Mouse (Mus musculus) neural tube, embryonic 11.5 days (tissue): ENCODE measurements around the gene Zbtb49. TPM values are rescaled to one million over a fixed set of nuclear protein-coding genes. Genes with fewer than 3 reads are reported as not detected.

Source experiments
- ATAC-seq: fragments of 200-750 bp; cut with Nextera tagmentation; 2 replicates; pipeline ENCODE4 v1.8.0; 2017; ENCODE audit warnings: moderate number of reproducible peaks, mild to moderate bottlenecking, moderate TSS enrichment, moderate library complexity; ENCODE audit not compliant: insufficient read depth, low FRiP score, low TSS enrichment
- DNase-seq: peaks from one replicate; pipeline ENCODE4 v3.0.0-alpha.2; 2015; ENCODE audit warnings: low spot score
- H3K27ac ChIP-seq: fragments of 300-500 bp; sonication (generic); 2 replicates; pipeline ENCODE4 v1.5.1; 2014; ENCODE audit warnings: low read depth, mild to moderate bottlenecking, low read length
- H3K27me3 ChIP-seq: fragments of 300-500 bp; sonication (generic); 2 replicates; pipeline ENCODE4 v1.6.1; 2014; ENCODE audit warnings: mild to moderate bottlenecking, low read length, mixed read lengths; ENCODE audit not compliant: control insufficient read depth, insufficient read depth
- H3K36me3 ChIP-seq: fragments of 300-500 bp; sonication (generic); 2 replicates; pipeline ENCODE4 v1.6.1; 2014; ENCODE audit warnings: mild to moderate bottlenecking, low read length, moderate library complexity, mixed read lengths; ENCODE audit not compliant: control insufficient read depth, insufficient read depth
- H3K4me1 ChIP-seq: fragments of 300-500 bp; sonication (generic); 2 replicates; pipeline ENCODE4 v1.6.1; 2014; ENCODE audit warnings: low read length, mixed read lengths; ENCODE audit not compliant: control insufficient read depth, insufficient read depth
- H3K4me2 ChIP-seq: fragments of 300-500 bp; sonication (generic); 2 replicates; pipeline ENCODE4 v1.6.1; 2014; ENCODE audit warnings: low read depth, mild to moderate bottlenecking, moderate library complexity
- H3K4me3 ChIP-seq: fragments of 300-500 bp; sonication (generic); 2 replicates; pipeline ENCODE4 v1.5.1; 2014; ENCODE audit warnings: low read depth, low read length
- H3K9ac ChIP-seq: fragments of 300-500 bp; sonication (generic); 2 replicates; pipeline ENCODE4 v1.6.1; 2014; ENCODE audit warnings: mild to moderate bottlenecking, low read length
- H3K9me3 ChIP-seq: fragments of 300-500 bp; sonication (generic); 2 replicates; pipeline ENCODE4 v1.6.1; 2016; ENCODE audit warnings: low read length; ENCODE audit not compliant: control insufficient read depth
- WGBS: fragments of 180-500 bp; shearing (Covaris S2); extraction: QIAGEN DNeasy Blood & Tissue Kit; methylation state at CpG from one replicate; pipeline ENCODE4 v1.1.7; 2014; 5-methylcytosine and 5-hydroxymethylcytosine counted together
- polyA plus RNA-seq: library from polyadenylated mRNA; unstranded; fragments of >200 nt; fragmentation: Nextera tagmentation; extraction: Ambion mirVana; gene quantifications from 2 replicates; pipeline ENCODE4 v1.2.1, GENCODE M21; 2014

The Zbtb49 gene
- polyA plus RNA-seq, 1 experiment from 2014 or later: 19.6 TPM

- Histone ChIP-seq H3K9ac (no peak overlapping the region), H3K4me3 (no peak overlapping the region), H3K9me3 (no peaks in the 10 kb centered on the region), H3K4me2 (no peak overlapping the region), H3K36me3 (peaks cover 37% of the 10 kb centered on the region), H3K4me1 (peaks cover 6% of the 10 kb centered on the region; the same call in 1 of the 2 replicates), H3K27ac (no peak overlapping the region), H3K27me3 (no peaks in the 10 kb centered on the region)
- no peak for ATAC-seq
- no peak for DNase-seq
- 83% methylated on average over 9 of the region's 10 CpGs for WGBS
These were observed 67.8 kb downstream of the Zbtb49 start for GRCm38 (mm10) chr5:38152201-38153108.

GRCm38 (mm10) chr5:38151264-38151663 is 69.0 kb downstream of the Zbtb49 start:
- WGBS: 75% methylated on average over 3 of the region's 3 CpGs
- Histone ChIP-seq H3K27me3 (no peaks in the 10 kb centered on the region), H3K4me2 (no peak overlapping the region), H3K4me1 (no peaks in the 10 kb centered on the region), H3K9me3 (no peaks in the 10 kb centered on the region), H3K4me3 (no peak overlapping the region), H3K36me3 (peaks cover 32% of the 10 kb centered on the region), H3K27ac (no peak overlapping the region), H3K9ac (no peak overlapping the region)
- ATAC-seq (no peak), DNase-seq (no peak)

GRCm38 (mm10) chr5:38146524-38146923 is 73.7 kb downstream of the Zbtb49 start:
- Histone ChIP-seq H3K9ac (no peak overlapping the region), H3K27ac (no peak overlapping the region), H3K4me2 (no peak overlapping the region), H3K4me1 (no peaks in the 10 kb centered on the region), H3K27me3 (no peaks in the 10 kb centered on the region), H3K9me3 (no peaks in the 10 kb centered on the region), H3K4me3 (no peak overlapping the region), H3K36me3 (peaks cover 26% of the 10 kb centered on the region)
- WGBS: 90% methylated on average over 6 of the region's 6 CpGs
- DNase-seq (no peak), ATAC-seq (no peak)

GRCm38 (mm10) chr5:38140893-38141292 is 79.4 kb downstream of the Zbtb49 start:
- H3K4me1 ChIP-seq: no peaks in the 10 kb centered on the region
- H3K36me3 ChIP-seq: peaks cover 23% of the 10 kb centered on the region
- no peak overlapping the region for H3K4me3 ChIP-seq
- 89% methylated on average over 6 of the region's 6 CpGs for WGBS
- no peaks in the 10 kb centered on the region for H3K9me3 ChIP-seq
- no peak overlapping the region for H3K9ac ChIP-seq
- no peak overlapping the region for H3K4me2 ChIP-seq
- H3K27me3 ChIP-seq: no peaks in the 10 kb centered on the region
- no peak for DNase-seq
- ATAC-seq: no peak
- H3K27ac ChIP-seq: no peak overlapping the region

Other genes with a start within 250 kb of the Zbtb49 start
- 42.9 and 53.2 TPM in 2 replicates for gene Stx18, start 181.7 kb downstream of the Zbtb49 start, polyA plus RNA-seq
- gene Nsg1, start 60.5 kb downstream of the Zbtb49 start, polyA plus RNA-seq: 85.1 and 99.9 TPM in 2 replicates
- 102 and 117 TPM in 2 replicates for gene Lyar, start within 50 bp of the Zbtb49 start, polyA plus RNA-seq
- gene Tmem128, start 39.7 kb upstream of the Zbtb49 start, polyA plus RNA-seq: 99.1 and 99.4 TPM in 2 replicates
- gene Otop1, start 55.5 kb upstream of the Zbtb49 start, polyA plus RNA-seq: not detected in 2 replicates
- gene Drd5, start 98.9 kb upstream of the Zbtb49 start, polyA plus RNA-seq: not detected in 2 replicates